Mouse (Mus musculus) ES-Bruce4 (cell line): Measurements from ENCODE around the gene Tmf1.

ENCODE experiments used
- CTCF ChIP-seq: IDR thresholded peaks from one replicate; pipeline ENCODE4 v1.8.1; 2011; ENCODE audit warnings: low read depth, low read length
- EP300 ChIP-seq: IDR thresholded peaks from 2 replicates; pipeline ENCODE4 v1.6.1; 2011; ENCODE audit warnings: low read depth, low read length; ENCODE audit not compliant: insufficient read depth

DNA sequence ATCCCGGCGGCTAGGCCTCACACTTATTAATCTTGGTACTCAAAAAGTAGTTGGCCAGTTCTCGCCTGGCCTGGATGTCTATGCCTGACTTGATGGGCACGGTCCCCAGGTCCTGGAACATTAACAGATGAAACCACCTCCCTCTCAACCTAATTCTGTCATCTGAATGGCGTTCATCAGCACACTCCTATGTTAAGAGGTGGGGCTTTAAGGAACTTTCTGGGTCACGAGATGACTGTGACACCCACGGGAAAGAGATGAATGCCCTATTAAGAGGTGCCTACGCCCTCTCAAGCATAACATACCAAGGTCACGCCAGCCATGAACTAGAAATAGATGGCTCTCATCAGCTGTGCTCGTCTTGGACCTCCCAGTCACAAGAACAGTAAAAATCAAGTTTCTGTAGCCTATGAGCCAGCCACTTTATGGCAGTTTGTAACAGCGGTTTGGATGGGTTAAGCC lies 476 bp upstream of the Tmf1 start:
- TF ChIP-seq CTCF (no peak), EP300 (no peak)
